Mouse (Mus musculus) cortical plate, adult 2 months (tissue): ENCODE measurements around the gene Ctso. TPM values are rescaled to one million over a fixed set of nuclear protein-coding genes. Genes with fewer than 3 reads are reported as not detected.

Experiments
- H3K27ac ChIP-seq: fragments of 200-500 bp; 2 replicates; pipeline ENCODE4 v1.5.1; 2012; ENCODE audit warnings: low read length, control low read depth, inconsistent platforms; ENCODE audit not compliant: insufficient read depth
- H3K4me1 ChIP-seq: fragments of 200-500 bp; 2 replicates; pipeline ENCODE4 v1.6.1; 2011; ENCODE audit warnings: low read length; ENCODE audit not compliant: control insufficient read depth, insufficient read depth
- H3K4me3 ChIP-seq: fragments of 200-500 bp; 2 replicates; pipeline ENCODE4 v1.5.1; 2011; ENCODE audit warnings: mild to moderate bottlenecking, low read length, control low read depth; ENCODE audit not compliant: insufficient read depth
- CTCF ChIP-seq: fragments of 200-500 bp; IDR thresholded peaks from 2 replicates; pipeline ENCODE4 v1.5.1; 2011; ENCODE audit warnings: mild to moderate bottlenecking, control low read depth, low read length; ENCODE audit not compliant: insufficient read depth; ENCODE audit errors: extremely low read depth
- POLR2A ChIP-seq: fragments of 200-500 bp; IDR thresholded peaks from 2 replicates; pipeline ENCODE4 v1.6.1; 2011; ENCODE audit warnings: mild to moderate bottlenecking, low read length, control low read depth; ENCODE audit not compliant: insufficient read depth; ENCODE audit errors: extremely low read depth
- polyA plus RNA-seq: library from polyadenylated mRNA; depleted of rRNA; stranded (reverse); fragments of >200 nt; gene quantifications from 2 replicates; pipeline ENCODE4 v1.2.3, GENCODE M21; 2012; rRNA removed

The Ctso gene
- polyA plus RNA-seq, result 26.2 and 26.5 TPM in 2 replicates

DNA sequence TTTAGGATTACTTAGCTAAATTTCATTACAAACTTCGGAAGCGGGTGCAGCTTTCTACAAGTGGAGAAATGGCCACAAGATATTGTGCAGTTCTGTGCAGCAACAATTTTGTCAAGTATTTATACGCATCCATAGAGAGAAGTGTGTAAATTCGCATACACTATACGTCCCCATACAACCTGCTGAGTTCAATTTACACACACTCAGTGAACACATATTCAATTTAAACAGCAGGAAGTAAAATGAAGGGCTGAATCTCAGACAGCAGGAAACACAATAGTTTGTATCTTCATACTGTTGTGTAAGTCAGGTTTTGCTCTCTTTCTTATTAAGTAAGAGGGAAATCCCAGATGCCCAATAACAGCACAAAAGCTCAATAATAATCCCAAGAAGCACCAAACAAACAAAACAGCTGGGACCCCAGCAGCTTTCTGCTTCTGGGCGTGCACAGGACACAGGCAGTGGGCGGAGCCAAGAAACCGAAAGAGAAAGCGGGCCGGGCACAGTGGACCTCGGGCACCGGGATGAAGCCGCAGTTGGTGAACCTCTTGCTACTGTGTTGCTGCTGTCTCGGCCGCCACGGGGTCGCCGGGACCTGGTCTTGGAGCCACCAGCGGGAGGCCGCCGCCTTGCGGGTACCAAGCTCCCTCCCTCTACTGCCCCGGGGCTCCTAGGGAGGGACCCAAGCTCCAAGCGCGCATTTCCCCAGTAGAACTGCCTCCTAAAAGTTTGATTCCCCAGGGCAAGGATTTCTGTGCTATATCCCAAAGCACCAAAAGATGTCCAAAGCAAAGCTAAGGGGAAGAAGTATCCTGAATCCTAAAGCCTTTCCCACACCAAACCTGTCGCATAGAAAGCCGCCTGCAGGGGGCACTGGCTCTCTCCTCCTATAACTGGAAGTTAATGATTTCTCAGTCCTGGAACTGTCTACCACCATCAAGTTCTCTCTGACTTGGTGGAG, at the start of gene Ctso:
TSS of gene Ctso (plus strand) at position 461 of the 961 bp plus-strand sequence.
- H3K27ac ChIP-seq, result peak within 1 kb of the TSS; percentile 99
- TF ChIP-seq CTCF, result peak; percentile 67
- peak; percentile 43; the same call in 1 of the 2 replicates for TF ChIP-seq POLR2A
- no peaks in the 10 kb centered on the region for H3K4me1 ChIP-seq
- H3K4me3 ChIP-seq, result peak within 1 kb of the TSS; percentile 91

- TF ChIP-seq CTCF (no peak), POLR2A (no peak)
- Histone ChIP-seq H3K4me3 (no peak overlapping the region), H3K27ac (no peak overlapping the region), H3K4me1 (no peaks in the 10 kb centered on the region)
Measured at GRCm38 (mm10) chr3:81883916-81884315, 48.5 kb upstream of the Ctso start.

GRCm38 (mm10) chr3:81885566-81885965, 46.8 kb upstream of the Ctso start:
- TF ChIP-seq CTCF, result no peak
- TF ChIP-seq POLR2A, result no peak
- Histone ChIP-seq H3K4me3 (no peak overlapping the region), H3K27ac (no peak overlapping the region), H3K4me1 (no peaks in the 10 kb centered on the region)

DNA sequence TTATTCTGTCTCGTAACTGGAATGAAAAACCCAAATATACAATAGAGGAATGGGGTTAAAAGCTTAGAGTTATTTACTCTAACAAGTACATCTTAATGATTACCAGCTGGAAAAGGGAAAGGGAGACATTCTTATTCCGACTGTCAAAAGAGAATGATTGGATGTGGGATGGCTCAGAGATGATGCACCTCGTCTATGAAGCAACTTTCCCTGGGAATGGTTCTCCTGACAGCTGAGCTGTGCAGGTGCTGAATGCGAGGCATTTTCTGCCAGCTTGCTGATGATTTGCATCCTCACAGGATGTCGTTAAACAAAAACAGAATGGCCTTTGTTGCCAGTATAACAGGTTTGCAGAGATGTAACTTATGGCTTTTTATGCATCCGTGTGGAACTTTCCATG, 43.3 kb upstream of the Ctso start:
- Histone ChIP-seq H3K4me3 (no peak overlapping the region), H3K4me1 (no peaks in the 10 kb centered on the region), H3K27ac (no peak overlapping the region)
- no peak for TF ChIP-seq POLR2A
- no peak for TF ChIP-seq CTCF

- H3K4me3 ChIP-seq, result no peak overlapping the region
- TF ChIP-seq CTCF (no peak), POLR2A (no peak)
- no peak overlapping the region for H3K27ac ChIP-seq
- H3K4me1 ChIP-seq, result no peaks in the 10 kb centered on the region
Measured at GRCm38 (mm10) chr3:81910286-81911036, 21.9 kb upstream of the Ctso start.

DNA sequence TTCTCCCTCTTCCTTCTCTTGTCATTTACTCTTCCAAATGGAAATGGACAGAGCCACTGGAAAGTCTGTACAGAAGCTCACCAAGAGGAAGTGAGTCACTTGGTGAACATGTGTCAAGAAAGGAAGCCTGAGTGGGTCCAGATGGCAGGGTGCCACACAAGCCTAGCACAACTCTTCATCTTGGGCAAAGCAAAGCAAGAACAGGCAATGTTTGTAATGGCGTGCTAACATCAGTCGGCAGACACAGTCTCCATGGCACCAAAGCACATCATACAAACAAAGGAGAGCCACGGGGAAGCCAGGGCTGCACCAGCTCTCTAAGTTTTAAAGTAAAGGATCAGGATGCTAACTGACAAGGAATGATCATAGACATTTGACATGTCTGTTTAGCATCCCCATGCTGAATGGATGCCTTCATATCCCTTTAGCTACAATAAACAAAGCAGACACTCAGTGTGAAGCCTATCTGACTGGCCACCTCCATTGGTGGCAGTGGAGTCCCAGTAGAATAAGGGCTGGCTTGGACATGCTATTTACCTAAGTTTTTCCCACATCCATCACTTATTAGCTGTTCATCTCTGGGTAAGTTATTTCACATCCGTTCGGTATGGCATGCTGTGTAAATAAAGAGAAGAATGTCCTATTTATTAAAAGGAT, 16.2 kb upstream of the Ctso start:
- TF ChIP-seq POLR2A, result no peak
- TF ChIP-seq CTCF, result no peak
- no peak overlapping the region for H3K27ac ChIP-seq
- no peak overlapping the region for H3K4me3 ChIP-seq
- H3K4me1 ChIP-seq, result peaks cover 4% of the 10 kb centered on the region; the same call in 1 of the 2 replicates

- peaks cover 4% of the 10 kb centered on the region; the same call in 1 of the 2 replicates for H3K4me1 ChIP-seq
- TF ChIP-seq CTCF, result no peak
- TF ChIP-seq POLR2A, result no peak
- no peak overlapping the region for H3K4me3 ChIP-seq
- H3K27ac ChIP-seq, result no peak overlapping the region
Measured at GRCm38 (mm10) chr3:81917354-81917935, 15.0 kb upstream of the Ctso start.

DNA sequence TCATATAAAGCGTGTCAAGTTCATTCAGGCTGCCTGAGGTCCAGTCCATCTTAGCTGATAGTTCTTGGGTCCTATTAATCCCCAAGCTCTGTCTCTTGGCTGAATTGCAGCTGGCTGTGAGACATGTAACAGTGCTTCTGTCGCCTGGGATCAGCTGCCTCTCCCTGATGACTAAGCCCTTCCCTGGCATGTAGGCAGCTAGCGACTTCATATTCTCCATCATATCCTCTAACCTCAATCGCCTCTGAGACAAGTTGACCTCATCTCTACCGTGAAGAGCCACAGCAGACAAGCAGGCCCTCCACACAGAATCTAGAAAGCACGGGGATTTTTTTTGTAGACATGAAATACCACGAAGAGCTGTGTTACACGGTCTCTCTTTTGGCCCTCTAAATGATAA, 14.2 kb upstream of the Ctso start:
- H3K4me1 ChIP-seq, result peaks cover 6% of the 10 kb centered on the region; the same call in 1 of the 2 replicates
- TF ChIP-seq POLR2A (no peak), CTCF (no peak)
- H3K27ac ChIP-seq, result no peak overlapping the region
- H3K4me3 ChIP-seq, result no peak overlapping the region

GRCm38 (mm10) chr3:81919681-81920080, 12.7 kb upstream of the Ctso start:
- no peak for TF ChIP-seq CTCF
- TF ChIP-seq POLR2A, result no peak
- no peak overlapping the region for H3K4me3 ChIP-seq
- peaks cover 6% of the 10 kb centered on the region; the same call in 1 of the 2 replicates for H3K4me1 ChIP-seq
- no peak overlapping the region; the same call in 1 of the 2 replicates for H3K27ac ChIP-seq
